In the genomic region with DNA sequence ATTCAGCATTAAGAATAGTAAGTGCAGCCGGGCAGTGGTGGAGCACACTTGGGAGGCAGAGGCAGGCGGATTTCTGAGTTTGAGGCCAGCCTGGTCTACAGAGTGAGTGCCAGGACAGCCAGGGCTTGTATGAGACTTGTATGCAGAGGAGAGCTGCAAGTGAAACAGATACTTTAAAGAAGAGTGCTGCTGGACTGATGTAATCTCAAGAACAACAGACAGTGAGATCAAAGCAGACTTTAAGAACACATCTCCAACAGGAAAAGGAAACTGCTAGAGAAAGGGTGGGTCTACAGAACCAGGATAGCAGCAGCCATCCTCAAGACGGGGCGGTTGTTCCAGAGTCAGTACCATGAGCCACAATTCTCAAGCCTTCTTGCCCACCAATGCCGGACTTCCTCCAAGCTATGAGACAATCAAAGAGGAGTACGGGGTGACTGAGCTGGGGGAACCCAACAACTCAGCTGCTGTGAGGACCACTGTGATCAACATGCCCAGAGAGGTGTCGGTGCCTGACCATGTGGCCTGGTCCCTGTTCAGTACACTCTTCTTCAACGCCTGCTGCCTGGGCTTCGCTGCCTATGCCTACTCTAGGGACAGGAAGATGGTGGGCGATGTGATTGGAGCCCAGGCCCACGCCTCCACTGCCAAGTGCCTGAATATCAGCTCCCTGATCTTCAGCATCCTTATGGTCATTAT, we compare ENCODE assay signal across 5 mouse cellular contexts. TPM values are rescaled to one million over a fixed set of nuclear protein-coding genes. Genes with fewer than 3 reads are reported as not detected.
"Had no signal": no experiment of that assay in that cellular context is flagged by ENCODE, and none has a peak within 500 bp of the region (broad histone marks: within the 10 kb centered on the region; RNA-seq: fewer than 3 reads in every experiment).

No protein-coding gene starts in this region.

RNA-seq across cellular contexts. Expression of a gene that starts 28.7 kb away (rescaled TPM):
- polyA plus RNA-seq: kidney, postnatal 0 days; lung, adult 2 months; midbrain, embryonic 11.5 days; neural tube, embryonic 13.5 days; stomach, embryonic 16.5 days had no signal
